Mouse (Mus musculus): Measurements from ENCODE around the gene Ccser2.

GRCm38 (mm10) chr14:36969861-36970420 lies 1.4 kb upstream of the Ccser2 start:
- TF ChIP-seq TAL1 (IDR thresholded peaks at IDR 0.05; ENCODE audit: low read length), result no peak
- no peak for TF ChIP-seq GATA1 (IDR thresholded peaks at IDR 0.05; ENCODE audit: low read length)
